Comparison of ENCODE assay signal across 20 mouse cellular contexts in genomic region chr3:59174426-59175154, GRCm38 (mm10). TPM values are rescaled to one million over a fixed set of nuclear protein-coding genes. Genes with fewer than 3 reads are reported as not detected.
DNase-seq lines count a peak whose midpoint lies in the region; ATAC-seq and TF ChIP-seq lines count a peak whose summit lies in the region.
"Had no signal": no experiment of that assay in that cellular context is flagged by ENCODE, and none has a peak within 500 bp of the region (broad histone marks: within the 10 kb centered on the region; RNA-seq: fewer than 3 reads in every experiment).

No protein-coding gene starts in this region.

- no peaks in the 10 kb centered on the region for H3K9me3 ChIP-seq in lung, embryonic 14.5 days (ENCODE audit: low read depth, low read length)
- no peaks in the 10 kb centered on the region for H3K9me3 ChIP-seq in CH12.LX (replicated peaks; ENCODE audit: low read length)
- no peaks in the 10 kb centered on the region for H3K9me3 ChIP-seq in hindbrain, embryonic 13.5 days
- H3K9me3 ChIP-seq: embryonic facial prominence, embryonic 10.5 days; hindbrain, embryonic 12.5 days; liver, embryonic 15.5 days; midbrain, embryonic 12.5 days had no signal

- TF ChIP-seq CTCF in lung, embryonic 14.5 days (IDR thresholded peaks at IDR 0.05; ENCODE audit: low read depth) = no peak
- TF ChIP-seq CTCF in CH12.LX (conservative IDR thresholded peaks at IDR 0.05 in 1 of 2, IDR thresholded peaks at IDR 0.05 in 1 of 2; ENCODE audit: low read depth in 2 of 2, low read length in 2 of 2) = peak in 1 of 2 experiments; percentile 59; a peak in 2 of 4 replicates

- H3K27ac ChIP-seq in lung, embryonic 14.5 days (ENCODE audit: low read depth) = no peak overlapping the region
- H3K27ac ChIP-seq in CH12.LX (ENCODE audit: insufficient read depth, low read depth) = no peak overlapping the region
- no peak overlapping the region for H3K27ac ChIP-seq in hindbrain, embryonic 13.5 days
- H3K27ac ChIP-seq: embryonic facial prominence, embryonic 10.5 days; gastrocnemius, adult 2 months; heart, adult 2 months; hindbrain, embryonic 12.5 days; liver, embryonic 15.5 days; midbrain, embryonic 12.5 days had no signal

- no peak for TF ChIP-seq POLR2A in CH12.LX (IDR thresholded peaks at IDR 0.05; ENCODE audit: low read depth, low read length)

- H3K9ac ChIP-seq in lung, embryonic 14.5 days = no peak overlapping the region
- no peak overlapping the region for H3K9ac ChIP-seq in CH12.LX (ENCODE audit: insufficient read depth, low read depth)
- H3K9ac ChIP-seq in hindbrain, embryonic 13.5 days = no peak overlapping the region
- H3K9ac ChIP-seq: hindbrain, embryonic 12.5 days; liver, embryonic 15.5 days; midbrain, embryonic 12.5 days had no signal

- no peak for TF ChIP-seq EP300 in CH12.LX (IDR thresholded peaks at IDR 0.05; ENCODE audit: low read length)

- in situ Hi-C loops in CH12.LX (cut with MboI; ENCODE audit: low pct_ligation_motif_present, low pct_unique_long_range_greater_than_20kb, low sequenced_read_pairs) = loop anchor here (25.0 kb wide), 1 partner anchor 563 kb away; the partner anchor contains the start of gene Gm5538

- dilution Hi-C loops in CH12.LX (cut with MboI; ENCODE audit: extremely low pct_ligation_motif_present, extremely low pct_unique_long_range_greater_than_20kb, low sequenced_read_pairs) = no loop called here

- H3K27me3 ChIP-seq in lung, embryonic 14.5 days (ENCODE audit: insufficient read depth, low read length) = no peaks in the 10 kb centered on the region
- no peaks in the 10 kb centered on the region for H3K27me3 ChIP-seq in CH12.LX (replicated peaks)
- no peaks in the 10 kb centered on the region for H3K27me3 ChIP-seq in hindbrain, embryonic 13.5 days
- H3K27me3 ChIP-seq: hindbrain, embryonic 12.5 days; liver, embryonic 15.5 days; midbrain, embryonic 12.5 days had no signal

- 51% methylated on average over 6 of the region's 6 CpGs for WGBS in lung, embryonic 14.5 days
- WGBS in hindbrain, embryonic 13.5 days = 86% methylated on average over 6 of the region's 6 CpGs

- H3K4me2 ChIP-seq in lung, embryonic 14.5 days = no peak overlapping the region
- peak overlapping the region; percentile 92 for H3K4me2 ChIP-seq in CH12.LX (ENCODE audit: insufficient read depth, low read depth, poor library complexity, severe bottlenecking)
- no peak overlapping the region for H3K4me2 ChIP-seq in hindbrain, embryonic 13.5 days
- H3K4me2 ChIP-seq: hindbrain, embryonic 12.5 days; liver, embryonic 15.5 days; midbrain, embryonic 12.5 days had no signal

- no peaks in the 10 kb centered on the region for H3K79me2 ChIP-seq in CH12.LX (replicated peaks; ENCODE audit: control insufficient read depth, extremely low read depth, insufficient read depth, poor library complexity, severe bottlenecking)

- H3K4me3 ChIP-seq in lung, embryonic 14.5 days (ENCODE audit: low read depth, low read length) = no peak overlapping the region
- H3K4me3 ChIP-seq in CH12.LX (replicated peaks in 1 of 3; ENCODE audit: low read depth in 2 of 3, low read length in 2 of 3, poor library complexity in 1 of 3) = no peak overlapping the region
- H3K4me3 ChIP-seq in hindbrain, embryonic 13.5 days = no peak overlapping the region
- H3K4me3 ChIP-seq: embryonic facial prominence, embryonic 10.5 days; erythroblast, embryonic 14.5 days; gastrocnemius, adult 2 months; heart, adult 2 months; hindbrain, embryonic 12.5 days; liver, embryonic 15.5 days; midbrain, embryonic 12.5 days had no signal

- peak; percentile 47; the same call in 1 of the 2 replicates for ATAC-seq in lung, embryonic 14.5 days (ENCODE audit: insufficient read depth)
- ATAC-seq in neutrophil, adult 5-6 weeks (ENCODE audit: extremely low read depth, insufficient number of reproducible peaks, low FRiP score, poor library complexity, severe bottlenecking) = peak; percentile 34; the same call in 1 of the 2 replicates
- ATAC-seq in hindbrain, embryonic 13.5 days (ENCODE audit: low FRiP score) = no peak
- ATAC-seq: activated CD4-positive, CD25-positive, alpha-beta regulatory T cell, adult 4 months had no signal

- DNase-seq in lung, embryonic 14.5 days = no peak
- DNase-seq in lung, postnatal 25 days (ENCODE audit: low spot score) = no peak
- DNase-seq in 416B (ENCODE audit: low read depth) (peak; percentile 43), CH12.LX (ENCODE audit: extremely low read depth) (peak; percentile 34)
- no peak for DNase-seq in testis, postnatal 10 days (ENCODE audit: low spot score)
- DNase-seq: gastrocnemius, adult 2 months; layer of hippocampus, postnatal 36 days had no signal

- 0 out of 2 replicates have a peak, but pooled peaks cover 2% of the 10 kb centered on the region for H3K4me1 ChIP-seq in lung, embryonic 14.5 days (ENCODE audit: insufficient read depth)
- peaks cover 0 to 20% of the 10 kb centered on the region in 2 experiments; a peak in 2 of 4 replicates for H3K4me1 ChIP-seq in CH12.LX (ENCODE audit: control insufficient read depth in 1 of 2, insufficient read depth in 2 of 2)
- H3K4me1 ChIP-seq in hindbrain, embryonic 13.5 days (replicated peaks) = no peaks in the 10 kb centered on the region
- H3K4me1 ChIP-seq: hindbrain, embryonic 12.5 days; midbrain, embryonic 12.5 days had no signal

- TF ChIP-seq RAD21 in CH12.LX (IDR thresholded peaks at IDR 0.05; ENCODE audit: low read depth, low read length) = peak; percentile 50

- no peaks in the 10 kb centered on the region for H3K36me3 ChIP-seq in lung, embryonic 14.5 days (ENCODE audit: insufficient read depth)
- no peaks in the 10 kb centered on the region for H3K36me3 ChIP-seq in CH12.LX (replicated peaks in 1 of 2; ENCODE audit: control insufficient read depth in 1 of 2, insufficient read depth in 1 of 2, low read length in 1 of 2)
- H3K36me3 ChIP-seq in hindbrain, embryonic 13.5 days = no peaks in the 10 kb centered on the region
- H3K36me3 ChIP-seq: embryonic facial prominence, embryonic 10.5 days; hindbrain, embryonic 12.5 days; liver, embryonic 15.5 days; midbrain, embryonic 12.5 days had no signal

TF ChIP-seq in CH12.LX, 34 proteins besides CTCF, POLR2A, EP300 and RAD21:
- TF ChIP-seq CHD1 (IDR thresholded peaks at IDR 0.05; ENCODE audit: low read depth, low read length) (no peak), SMC3 (IDR thresholded peaks at IDR 0.05; ENCODE audit: low read depth, low read length) (peak; percentile 45), CHD2 (IDR thresholded peaks at IDR 0.05; ENCODE audit: low read length) (no peak), TCF12 (IDR thresholded peaks at IDR 0.05; ENCODE audit: low read depth, low read length) (no peak), MAFK (IDR thresholded peaks at IDR 0.05; ENCODE audit: insufficient replicate concordance, low read length) (no peak), ETS1 (conservative IDR thresholded peaks at IDR 0.05; ENCODE audit: low read depth, low read length) (peak; percentile 29; the same call in 1 of the 2 replicates), PAX5 (IDR thresholded peaks at IDR 0.05; ENCODE audit: low read length) (no peak), BHLHE40 (IDR thresholded peaks at IDR 0.05; ENCODE audit: low read depth, low read length) (peak; percentile 70), JUN (IDR thresholded peaks at IDR 0.05; ENCODE audit: insufficient read depth, low read depth, low read length) (no peak), UBTF (IDR thresholded peaks at IDR 0.05; ENCODE audit: low read depth, low read length) (no peak), RCOR1 (conservative IDR thresholded peaks at IDR 0.05; ENCODE audit: low read depth, low read length) (no peak), ZMIZ1 (IDR thresholded peaks at IDR 0.05; ENCODE audit: low read depth, low read length) (no peak)

RNA-seq across cellular contexts. Expression of gene Gpr87, which starts 20.3 kb away (rescaled TPM):
- polyA plus RNA-seq in lung, embryonic 14.5 days (2014; fragmentation: Nextera tagmentation; extraction: Ambion mirVana) = 0.22 TPM in 1 of 2 replicates, not detected in the other
- total RNA-seq in CH12.LX (2012; rRNA removed) = not detected in 2 replicates
- not detected in 2 replicates for total RNA-seq in CH12.LX (2014; rRNA removed)
- polyA plus RNA-seq in CH12.LX (2012; ENCODE audit: insufficient read length, low read depth) = not detected in 2 replicates
- total RNA-seq in neutrophil, adult 5-6 weeks (2017) = not detected in 2 replicates
- 0.29 TPM in 1 of 2 replicates, not detected in the other for polyA plus RNA-seq in hindbrain, embryonic 13.5 days (2015; fragmentation: Nextera tagmentation; extraction: Ambion mirVana)
- total RNA-seq: adrenal gland, postnatal 4 days; gastrocnemius, adult 2 months; heart, adult 2 months; layer of hippocampus, postnatal 36 days; left cerebral cortex, postnatal 4 days had no signal
- polyA plus RNA-seq: activated CD4-positive, CD25-positive, alpha-beta regulatory T cell, adult 4 months; erythroblast, embryonic 14.5 days; forebrain, embryonic 16.5 days; heart, adult 2 months; heart, postnatal 0 days; hindbrain, embryonic 12.5 days; liver, embryonic 15.5 days had no signal

RNA-seq across cellular contexts. Expression of gene P2ry14, which starts 21.2 kb away (rescaled TPM):
- polyA plus RNA-seq in lung, embryonic 14.5 days (2014; fragmentation: Nextera tagmentation; extraction: Ambion mirVana) = 11.7 and 14.7 TPM in 2 replicates
- total RNA-seq in CH12.LX (2012; rRNA removed) (0.25 and 0.34 TPM in 2 replicates), CH12.LX (2014; rRNA removed) (0.24 and 0.32 TPM in 2 replicates)
- 0.20 and 0.46 TPM in 2 replicates for polyA plus RNA-seq in CH12.LX (2012; ENCODE audit: insufficient read length, low read depth)
- 1.2 and 1.3 TPM in 2 replicates for total RNA-seq in neutrophil, adult 5-6 weeks (2017)
- polyA plus RNA-seq in hindbrain, embryonic 13.5 days (2015; fragmentation: Nextera tagmentation; extraction: Ambion mirVana) = 3.0 and 3.8 TPM in 2 replicates
- polyA plus RNA-seq: erythroblast, embryonic 14.5 days had no signal

RNA-seq across cellular contexts. Expression of gene P2ry13, which starts 36.1 kb away (rescaled TPM):
- polyA plus RNA-seq in lung, embryonic 14.5 days (2014; fragmentation: Nextera tagmentation; extraction: Ambion mirVana) = 1.3 and 1.5 TPM in 2 replicates
- total RNA-seq in CH12.LX (2012; rRNA removed) (0.08 and 0.38 TPM in 2 replicates), CH12.LX (2014; rRNA removed) (1.2 and 1.3 TPM in 2 replicates)
- 1.1 and 1.2 TPM in 2 replicates for polyA plus RNA-seq in CH12.LX (2012; ENCODE audit: insufficient read length, low read depth)
- 56.6 and 61.7 TPM in 2 replicates for total RNA-seq in neutrophil, adult 5-6 weeks (2017)
- 1.2 and 1.7 TPM in 2 replicates for polyA plus RNA-seq in hindbrain, embryonic 13.5 days (2015; fragmentation: Nextera tagmentation; extraction: Ambion mirVana)
- polyA plus RNA-seq: erythroblast, embryonic 14.5 days had no signal

Comparison
In these comparisons a context has a peak if more than half of its experiments do, and no peak if none do; other contexts are left out.
1. DNase-seq: peak in 416B (single experiment) and CH12.LX (single experiment); none in lung, embryonic 14.5 days (single experiment), lung, postnatal 25 days (single experiment) and testis, postnatal 10 days (single experiment).